Mouse (Mus musculus) spleen, adult 2 months (tissue): ENCODE measurements around the gene Grik3. TPM values are rescaled to one million over a fixed set of nuclear protein-coding genes. Genes with fewer than 3 reads are reported as not detected.

Experiments used
- DNase-seq, 2 experiments: peaks; one replicate each; pipeline versions ENCODE4 v3.0.0 to v3.0.0-alpha.2; 2012 to 2021; ENCODE audit warnings: low spot score in 2 of 2, low read depth in 1 of 2
- H3K27ac ChIP-seq: fragments of 200-500 bp; 2 replicates; pipeline ENCODE4 v1.5.1; 2012; ENCODE audit warnings: low read length, inconsistent platforms; ENCODE audit not compliant: insufficient read depth
- H3K27me3 ChIP-seq: fragments of 200-500 bp; 2 replicates; pipeline ENCODE4 v1.6.1; 2012; ENCODE audit warnings: mild to moderate bottlenecking, moderate library complexity, low read length, inconsistent platforms; ENCODE audit not compliant: control insufficient read depth, insufficient read depth
- H3K36me3 ChIP-seq: fragments of 200-500 bp; 2 replicates; pipeline ENCODE4 v1.6.1; 2012; ENCODE audit warnings: mild to moderate bottlenecking, low read length, inconsistent platforms; ENCODE audit not compliant: control insufficient read depth, insufficient read depth
- H3K4me1 ChIP-seq: fragments of 200-500 bp; 2 replicates; pipeline ENCODE4 v1.6.1; 2011; ENCODE audit warnings: inconsistent platforms; ENCODE audit not compliant: control insufficient read depth, insufficient read depth, insufficient read length
- H3K4me3 ChIP-seq: fragments of 200-500 bp; 2 replicates; pipeline ENCODE4 v1.5.1; 2011; ENCODE audit warnings: mild to moderate bottlenecking, inconsistent platforms; ENCODE audit not compliant: insufficient read depth, insufficient read length; ENCODE audit errors: extremely low read depth
- CTCF ChIP-seq: fragments of 200-500 bp; IDR thresholded peaks from 2 replicates; pipeline ENCODE4 v1.5.1; 2011; ENCODE audit warnings: mild to moderate bottlenecking, inconsistent platforms; ENCODE audit not compliant: insufficient read depth, insufficient read length, insufficient replicate concordance; ENCODE audit errors: extremely low read depth
- POLR2A ChIP-seq: fragments of 200-500 bp; IDR thresholded peaks from 2 replicates; pipeline ENCODE4 v1.6.1; 2011; ENCODE audit warnings: low read depth, low read length, inconsistent platforms
- WGBS: fragments of 180-500 bp; shearing (Covaris S2); methylation state at CpG from one replicate; pipeline ENCODE4 v1.1.7; 2018; 5-methylcytosine and 5-hydroxymethylcytosine counted together
- polyA plus RNA-seq: library from polyadenylated mRNA; depleted of rRNA; stranded (reverse); fragments of >200 nt; gene quantifications from 2 replicates; pipeline ENCODE4 v1.2.3, GENCODE M21; 2012

Grik3 gene
- polyA plus RNA-seq, 1 experiment = 0.04 TPM

- Histone ChIP-seq H3K27me3 (no peaks in the 10 kb centered on the region), H3K4me1 (no peaks in the 10 kb centered on the region), H3K36me3 (no peaks in the 10 kb centered on the region), H3K4me3 (no peak overlapping the region), H3K27ac (no peak overlapping the region)
- DNase-seq = no peak
- TF ChIP-seq POLR2A (no peak), CTCF (no peak)
- WGBS = 64% methylated on average over 8 of the region's 8 CpGs
Observed at GRCm38 (mm10) chr4:125502861-125503260, 12.4 kb downstream of the Grik3 start.

DNA sequence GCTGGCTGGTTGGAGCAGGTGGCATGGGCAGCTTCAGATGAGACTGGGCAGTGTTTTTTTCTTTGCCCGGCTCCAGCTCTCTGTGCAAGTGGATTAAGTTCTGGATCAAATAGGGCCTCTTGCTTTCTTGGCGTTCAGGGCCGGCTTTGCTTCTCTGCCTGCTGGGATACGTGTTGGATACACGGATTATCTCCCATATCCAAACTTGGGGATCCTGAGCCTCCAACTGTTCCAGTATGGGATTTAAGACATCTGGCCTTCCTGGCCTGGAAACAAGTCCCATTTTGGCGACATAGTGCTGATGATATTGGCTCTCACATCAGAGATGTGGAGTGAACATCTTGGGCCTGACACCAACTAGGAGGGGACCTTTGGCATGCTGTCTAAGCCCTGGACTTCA lies 21.9 kb downstream of the Grik3 start:
- Histone ChIP-seq H3K27ac (no peak overlapping the region), H3K4me3 (no peak overlapping the region), H3K4me1 (no peaks in the 10 kb centered on the region), H3K36me3 (no peaks in the 10 kb centered on the region), H3K27me3 (no peaks in the 10 kb centered on the region)
- TF ChIP-seq POLR2A (no peak), CTCF (no peak)
- 76% methylated on average over 6 of the region's 6 CpGs for WGBS
- DNase-seq = no peak

GRCm38 (mm10) chr4:125515646-125516045 lies 25.1 kb downstream of the Grik3 start:
- Histone ChIP-seq H3K36me3 (no peaks in the 10 kb centered on the region), H3K4me1 (no peaks in the 10 kb centered on the region), H3K4me3 (no peak overlapping the region), H3K27me3 (no peaks in the 10 kb centered on the region), H3K27ac (no peak overlapping the region)
- DNase-seq = no peak
- no peak for TF ChIP-seq CTCF
- TF ChIP-seq POLR2A = no peak
- WGBS = 19% methylated on average over 13 of the region's 13 CpGs

DNA sequence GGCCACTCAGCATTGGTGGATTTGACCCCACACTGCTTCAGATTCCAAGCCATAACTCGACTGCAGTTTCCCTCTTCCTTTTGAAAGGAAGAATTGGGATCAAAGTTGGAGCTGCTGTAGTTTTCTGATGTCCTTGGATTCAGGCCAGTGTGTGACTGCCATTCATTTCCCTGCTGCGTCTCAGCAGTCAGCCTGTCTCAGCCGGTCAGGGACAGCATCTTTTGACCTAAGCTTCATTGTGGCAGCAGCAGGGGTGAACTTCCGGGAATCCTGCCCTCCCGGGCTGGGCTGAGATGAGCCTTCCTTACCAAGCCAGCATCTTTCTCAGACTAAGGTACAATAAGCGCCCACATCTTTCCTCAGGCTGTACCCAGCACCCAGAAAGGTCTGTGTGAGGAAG lies 26.1 kb downstream of the Grik3 start:
- no peak for DNase-seq
- TF ChIP-seq POLR2A = no peak
- TF ChIP-seq CTCF = no peak
- no peaks in the 10 kb centered on the region for H3K36me3 ChIP-seq
- no peak overlapping the region for H3K4me3 ChIP-seq
- H3K27me3 ChIP-seq = no peaks in the 10 kb centered on the region
- H3K27ac ChIP-seq = no peak overlapping the region
- 75% methylated on average over 6 of the region's 6 CpGs for WGBS
- H3K4me1 ChIP-seq = no peaks in the 10 kb centered on the region

GRCm38 (mm10) chr4:125518861-125519260 lies 28.4 kb downstream of the Grik3 start:
- no peak for DNase-seq
- Histone ChIP-seq H3K4me1 (no peaks in the 10 kb centered on the region), H3K27me3 (no peaks in the 10 kb centered on the region), H3K4me3 (no peak overlapping the region), H3K36me3 (no peaks in the 10 kb centered on the region), H3K27ac (no peak overlapping the region)
- 83% methylated on average over 5 of the region's 5 CpGs for whole genome bisulfite sequencing
- TF ChIP-seq CTCF = no peak
- TF ChIP-seq POLR2A = no peak

- Histone ChIP-seq H3K4me3 (no peak overlapping the region), H3K27ac (no peak overlapping the region), H3K27me3 (no peaks in the 10 kb centered on the region), H3K4me1 (no peaks in the 10 kb centered on the region), H3K36me3 (no peaks in the 10 kb centered on the region)
- 67% methylated on average over 7 of the region's 7 CpGs for WGBS
- no peak for DNase-seq
- TF ChIP-seq CTCF (no peak), POLR2A (no peak)
Observed at GRCm38 (mm10) chr4:125522931-125523330, 32.4 kb downstream of the Grik3 start.

GRCm38 (mm10) chr4:125525266-125525665 lies 34.8 kb downstream of the Grik3 start:
- no peaks in the 10 kb centered on the region for H3K4me1 ChIP-seq
- H3K36me3 ChIP-seq = no peaks in the 10 kb centered on the region
- DNase-seq = no peak
- H3K27ac ChIP-seq = no peak overlapping the region
- WGBS = 84% methylated on average over 4 of the region's 4 CpGs
- no peak overlapping the region for H3K4me3 ChIP-seq
- H3K27me3 ChIP-seq = no peaks in the 10 kb centered on the region
- TF ChIP-seq POLR2A = no peak
- TF ChIP-seq CTCF = no peak
